Mouse (Mus musculus): ENCODE measurements around the gene Zmynd10.
A peak's percentile ranks its signal among the peaks of the same experiment; 100 is the strongest.

The Zmynd10 gene

GRCm38 (mm10) chr9:107580501-107581317, 33.6 kb downstream of the Zmynd10 start, which contains the start of gene Hyal3:
TSS of gene Hyal3 (plus strand) at chr9:107580818.
- DNase-seq (ENCODE audit: low spot score): peak; percentile 90

GRCm38 (mm10) chr9:107581584-107581983, 34.5 kb downstream of the Zmynd10 start:
- DNase-seq (ENCODE audit: low spot score): no peak

DNA sequence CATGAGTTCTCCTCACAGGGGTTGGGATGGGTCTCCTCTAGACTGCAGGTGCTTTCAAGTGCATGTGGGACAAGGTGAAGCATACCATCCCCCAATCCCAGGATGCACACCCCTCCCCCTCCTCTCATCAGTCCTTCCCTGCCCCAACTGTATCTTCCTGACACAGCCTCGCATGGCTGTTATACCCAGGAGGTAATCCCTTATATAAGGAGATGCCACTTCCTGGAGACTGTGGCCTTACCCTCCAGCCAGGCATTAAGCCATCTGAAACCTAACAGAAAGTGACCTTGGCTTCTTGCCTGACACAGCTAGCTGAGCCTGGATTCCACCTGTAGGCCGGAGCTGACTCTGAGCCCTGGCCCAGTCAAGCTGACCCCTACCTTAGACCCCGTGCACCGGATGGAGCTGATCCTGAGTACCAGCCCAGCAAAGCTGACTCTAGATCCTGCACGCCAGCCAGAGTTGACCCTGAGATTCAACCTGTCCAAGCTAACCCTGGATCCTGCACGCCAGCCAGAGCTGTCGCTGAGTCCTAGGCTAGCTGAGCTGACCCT, 35.5 kb downstream of the Zmynd10 start:
- DNase-seq (ENCODE audit: low spot score): no peak

DNA sequence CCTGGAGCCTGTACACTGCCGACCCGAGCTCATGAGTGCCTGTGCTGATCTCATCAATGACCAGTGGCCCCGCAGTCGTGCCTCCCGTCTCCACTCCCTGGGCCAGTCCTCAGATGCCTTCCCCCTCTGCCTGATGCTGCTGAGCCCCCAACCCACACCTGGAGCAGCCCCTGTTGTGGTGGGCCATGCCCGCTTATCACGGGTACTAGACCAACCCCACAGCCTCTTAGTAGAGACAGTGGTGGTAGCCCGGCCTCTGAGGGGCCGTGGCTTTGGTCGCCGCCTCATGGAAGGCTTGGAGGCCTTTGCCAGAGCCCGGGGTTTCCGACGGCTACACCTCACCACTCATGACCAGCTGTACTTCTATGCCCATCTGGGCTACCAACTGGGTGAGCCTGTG, 36.1 kb downstream of the Zmynd10 start:
- no peak for DNase-seq (ENCODE audit: low spot score)

DNA sequence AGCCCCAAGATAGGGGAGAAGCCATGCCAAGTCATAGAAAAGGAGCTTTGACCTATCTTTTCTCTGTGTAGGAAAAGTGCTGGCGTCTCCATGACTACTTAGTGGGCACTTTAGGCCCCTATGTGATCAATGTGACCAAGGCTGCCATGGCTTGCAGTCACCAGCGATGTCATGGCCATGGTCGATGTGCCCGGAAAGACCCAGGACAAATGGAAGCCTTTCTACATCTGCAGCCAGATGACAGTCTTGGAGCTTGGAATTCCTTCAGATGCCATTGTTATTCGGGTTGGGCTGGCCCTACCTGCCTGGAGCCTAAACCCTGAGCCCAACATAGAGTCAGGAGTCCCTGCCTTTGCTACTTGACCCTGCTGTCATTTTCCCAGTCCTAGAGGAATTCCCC, 39.4 kb downstream of the Zmynd10 start:
- DNase-seq (ENCODE audit: low spot score): no peak

DNA sequence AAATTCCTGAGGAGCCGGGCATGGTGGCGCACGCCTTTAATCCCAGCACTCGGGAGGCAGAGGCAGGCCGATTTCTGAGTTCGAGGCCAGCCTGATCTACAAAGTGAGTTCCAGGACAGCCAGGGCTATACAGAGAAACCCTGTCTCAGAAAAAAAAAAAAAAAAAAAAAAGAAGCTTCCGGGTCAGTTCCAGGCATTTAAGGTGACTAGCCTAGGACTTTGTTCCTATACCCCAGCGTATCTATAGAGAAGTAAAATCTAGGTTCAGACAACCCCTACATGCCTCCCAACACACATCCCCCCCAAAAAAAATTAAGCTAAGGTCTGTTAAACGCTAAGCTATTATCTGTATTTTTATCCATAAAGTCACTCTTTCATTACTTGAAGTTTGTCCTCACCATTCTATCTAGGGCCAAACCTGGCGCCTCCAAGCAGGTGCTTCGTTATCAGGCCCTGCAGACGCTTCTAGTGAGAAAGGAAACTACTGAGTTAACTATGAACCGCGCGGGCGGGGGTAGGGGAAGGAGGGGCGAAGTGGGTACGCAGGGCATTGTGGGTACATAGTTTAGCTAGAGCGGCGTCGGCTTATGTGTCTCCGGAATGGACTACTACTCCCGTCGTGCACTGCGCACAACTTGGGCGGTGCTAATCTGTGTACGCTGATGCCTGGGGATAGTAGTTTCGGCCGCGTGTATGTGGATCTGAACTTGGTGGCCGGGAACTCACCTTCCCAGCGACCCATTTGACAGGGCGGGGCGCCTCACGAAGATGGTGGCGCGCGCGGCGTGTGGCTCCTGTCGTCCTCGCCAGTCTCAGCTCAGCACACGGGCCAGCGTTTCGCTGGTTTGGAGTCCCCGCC, 40.1 kb downstream of the Zmynd10 start, which contains the start of gene Ifrd2:
Gene Ifrd2, plus strand, starts transcription at position 669 of the 859 bp plus-strand sequence.
- peak; percentile 95 for DNase-seq (ENCODE audit: low spot score)

GRCm38 (mm10) chr9:107587833-107588639, 40.9 kb downstream of the Zmynd10 start:
- peak; percentile 64 for DNase-seq (ENCODE audit: low spot score)

DNA sequence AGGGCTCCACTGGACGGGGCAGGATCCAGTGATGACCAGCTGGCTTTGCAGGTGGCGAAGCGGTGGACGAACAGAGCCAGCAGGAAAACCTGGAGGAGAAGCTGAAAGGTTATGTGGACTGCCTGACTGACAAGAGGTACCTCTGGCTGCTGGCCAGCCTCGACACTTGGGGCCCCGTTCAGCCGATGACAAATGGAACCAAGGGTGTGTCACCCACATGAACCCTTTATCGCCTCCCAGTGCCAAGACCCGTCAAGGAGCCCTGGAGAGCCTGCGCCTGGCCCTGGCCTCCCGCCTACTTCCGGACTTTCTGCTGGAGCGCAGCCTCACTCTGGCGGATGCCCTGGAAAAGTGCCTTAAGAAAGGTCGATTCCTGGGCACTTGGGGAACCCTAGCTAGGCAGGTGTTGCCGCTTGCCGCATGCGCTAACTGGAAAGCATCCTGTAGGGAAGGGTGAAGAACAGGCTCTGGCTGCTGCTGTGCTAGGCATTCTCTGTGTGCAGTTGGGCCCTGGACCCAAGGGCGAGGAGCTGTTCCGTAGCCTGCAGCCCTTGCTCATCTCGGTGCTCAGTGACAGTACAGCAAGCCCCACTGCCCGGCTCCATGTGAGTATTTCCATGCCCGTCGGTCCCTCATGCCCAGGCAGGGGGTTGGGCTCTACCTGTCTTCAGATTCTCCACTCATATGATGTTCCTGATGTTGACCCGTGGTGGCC, 43.1 kb downstream of the Zmynd10 start:
- no peak for DNase-seq (ENCODE audit: low spot score)

DNA sequence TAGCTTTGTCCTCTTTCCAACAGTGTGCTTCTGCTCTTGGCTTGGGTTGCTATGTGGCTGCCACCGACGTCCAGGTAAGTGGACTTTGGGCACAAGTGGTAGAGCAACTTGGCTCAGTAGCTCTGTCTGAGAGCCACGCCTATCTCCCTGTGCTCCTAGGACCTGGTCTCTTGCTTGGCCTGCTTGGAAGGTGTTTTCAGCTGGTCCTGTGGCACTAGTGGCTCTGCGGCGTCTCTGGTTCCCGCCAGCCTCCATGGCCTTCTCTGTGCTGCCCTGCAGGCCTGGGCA, 43.6 kb downstream of the Zmynd10 start:
- DNase-seq (ENCODE audit: low spot score): no peak

DNA sequence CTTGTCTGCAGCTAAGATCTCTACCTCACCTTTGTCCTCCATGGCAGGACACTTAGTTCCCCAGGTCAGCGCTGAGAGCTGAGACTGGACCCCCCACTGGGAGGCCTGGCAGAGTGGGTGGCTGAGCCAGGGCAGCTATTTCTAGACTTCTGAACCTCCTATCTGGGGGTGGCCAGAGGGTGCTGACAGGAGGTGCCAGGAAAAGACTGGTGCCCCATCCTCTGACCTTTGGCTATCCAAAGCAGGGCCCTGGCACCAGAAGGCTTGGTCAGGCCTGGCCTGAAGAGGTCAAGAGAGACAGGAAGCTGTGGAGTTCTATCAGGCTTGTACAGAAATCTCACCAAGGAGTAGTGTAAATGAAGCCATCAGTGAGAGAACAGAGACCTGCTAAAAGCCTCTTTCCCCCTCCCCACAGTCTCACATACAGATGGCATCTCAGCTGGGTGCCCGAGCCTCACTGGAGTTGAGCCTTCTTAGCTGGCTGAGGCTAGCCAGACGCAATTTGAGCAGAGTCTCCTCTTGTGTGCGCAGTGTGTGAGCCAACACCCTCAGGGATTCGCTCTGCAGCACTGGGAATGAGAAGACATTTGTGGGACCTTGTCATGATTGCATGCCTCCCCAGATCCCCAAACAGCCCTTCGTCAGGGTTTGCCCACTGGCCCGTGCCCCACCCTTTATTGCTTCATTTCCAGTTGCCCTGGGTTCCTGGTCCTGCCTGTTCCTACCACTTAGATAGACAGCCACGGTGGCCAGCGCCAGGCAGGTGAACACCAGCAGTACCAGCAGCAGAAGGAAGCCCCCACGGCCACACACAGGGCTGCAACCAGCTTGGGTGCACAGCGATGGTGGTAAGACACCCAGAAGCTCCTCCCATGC, 46.2 kb downstream of the Zmynd10 start:
- DNase-seq (ENCODE audit: low spot score): no peak

DNA sequence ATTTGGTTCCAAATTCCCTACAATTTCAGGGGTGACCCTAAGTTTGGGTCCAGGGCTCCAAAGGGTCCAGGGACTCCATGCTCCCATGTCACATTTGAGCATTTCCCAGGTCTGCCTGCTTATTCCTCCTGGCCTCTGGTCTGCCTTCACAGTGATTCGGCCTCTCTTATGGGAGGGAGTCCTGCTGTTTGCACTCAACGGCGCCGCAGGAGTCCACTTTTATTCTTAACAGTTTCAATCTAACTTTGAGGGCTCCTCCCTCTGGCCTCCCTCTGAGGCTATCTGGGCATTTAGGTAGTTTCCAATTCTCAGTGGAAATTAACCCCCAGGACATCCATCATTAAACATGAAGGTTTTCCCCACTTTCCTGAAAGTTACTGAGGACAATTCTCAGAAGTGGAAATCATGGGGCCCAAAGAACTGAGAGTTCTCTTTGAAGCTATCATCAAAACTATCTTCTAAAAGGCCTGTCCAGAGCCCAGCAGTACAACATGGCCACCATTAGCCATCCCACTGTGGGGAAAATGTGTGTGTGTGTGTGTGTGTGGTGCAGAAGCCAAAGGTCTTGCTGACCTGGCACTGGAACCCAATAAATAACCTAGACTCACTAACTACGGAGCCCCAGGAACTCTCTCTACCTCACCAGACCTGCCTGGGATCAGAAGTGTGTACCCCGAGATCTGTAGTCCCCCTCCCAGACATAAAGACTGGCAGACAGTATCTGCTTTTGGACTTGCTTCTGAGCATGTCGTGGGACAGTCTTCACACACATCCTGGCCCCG, 47.4 kb downstream of the Zmynd10 start:
- no peak for DNase-seq (ENCODE audit: low spot score)

- no peak for DNase-seq (ENCODE audit: low spot score)
Observed at GRCm38 (mm10) chr9:107596619-107597569, 49.8 kb downstream of the Zmynd10 start.

GRCm38 (mm10) chr9:107598385-107598784, 51.3 kb downstream of the Zmynd10 start:
- DNase-seq (ENCODE audit: low spot score): no peak

DNA sequence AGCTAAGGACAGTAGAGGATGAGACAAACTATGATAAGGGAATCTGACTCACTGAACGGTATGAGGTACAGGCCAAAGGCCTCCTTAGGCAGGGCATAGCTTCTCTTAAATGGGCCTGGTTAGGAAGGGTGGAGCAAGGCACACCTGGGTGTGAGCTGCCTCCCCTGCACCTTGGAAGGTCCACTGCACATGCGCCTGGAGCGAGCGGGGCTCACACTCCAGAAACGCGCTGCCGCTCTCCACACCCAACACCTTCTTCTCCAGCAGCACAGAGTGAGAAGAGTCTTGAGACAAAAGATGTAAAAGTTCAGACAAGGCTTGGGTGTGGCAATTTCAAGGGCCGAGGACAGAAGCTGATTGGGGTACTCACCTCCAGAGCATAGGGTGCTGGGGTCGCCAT, 52.3 kb downstream of the Zmynd10 start:
- no peak for DNase-seq (ENCODE audit: low spot score)

DNA sequence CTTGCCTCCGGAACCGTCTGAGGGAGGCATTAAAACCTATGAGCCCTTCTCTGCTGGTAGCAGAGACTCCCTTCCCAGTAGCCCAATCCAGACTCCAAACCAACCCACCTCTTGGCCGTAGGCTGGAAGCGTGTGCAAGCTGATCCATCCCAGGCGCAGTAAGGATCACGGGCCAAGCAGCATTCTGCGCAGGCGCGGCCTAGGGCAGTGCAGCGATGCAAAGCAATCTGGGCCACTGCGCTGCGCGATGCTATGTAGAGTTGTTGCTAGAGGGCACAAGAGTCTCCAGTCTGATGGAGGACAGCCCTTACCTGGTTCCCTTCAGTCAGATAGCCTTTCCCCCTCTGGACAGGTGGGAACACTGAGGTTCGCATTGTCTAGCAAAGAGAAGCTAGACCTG, 52.7 kb downstream of the Zmynd10 start:
- no peak for DNase-seq (ENCODE audit: low spot score)

- DNase-seq (ENCODE audit: low spot score): peak; percentile 66
Observed at GRCm38 (mm10) chr9:107600745-107601144, 53.6 kb downstream of the Zmynd10 start.

All from testis, postnatal 10 days (tissue).